Mouse (Mus musculus) B cell, adult 2 months (primary cell): Measurements from ENCODE around the gene 1700034J05Rik.

Experiments used
- DNase-seq, 2 experiments: peaks; one replicate each; pipeline ENCODE4 v3.0.0; 2022

1700034J05Rik gene

DNA sequence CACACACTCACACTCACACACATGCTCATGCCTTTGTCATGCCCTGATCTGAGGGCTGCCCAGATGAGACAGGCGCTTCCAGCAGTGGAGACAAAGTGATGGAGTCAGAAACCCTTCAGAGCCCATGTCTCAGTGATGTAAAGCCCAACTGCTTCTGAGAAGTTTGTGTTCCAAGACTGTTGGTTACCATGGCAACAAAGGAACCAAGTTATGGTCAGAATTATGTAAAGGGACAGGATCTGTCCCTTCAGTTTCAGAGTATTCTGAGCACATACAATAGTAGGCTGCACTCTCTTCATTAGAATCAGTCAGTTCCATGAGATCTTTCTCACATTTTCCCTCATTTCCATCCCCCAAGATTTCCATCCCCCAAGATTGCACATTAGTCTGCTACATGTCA lies at the start of gene 1700034J05Rik:
TSS of gene 1700034J05Rik (minus strand) at position 165 of the 400 bp plus-strand sequence.
- no peak for DNase-seq

- no peak for DNase-seq
These were observed 45.5 kb upstream of the 1700034J05Rik start for GRCm38 (mm10) chr6:146999755-147000154.

DNA sequence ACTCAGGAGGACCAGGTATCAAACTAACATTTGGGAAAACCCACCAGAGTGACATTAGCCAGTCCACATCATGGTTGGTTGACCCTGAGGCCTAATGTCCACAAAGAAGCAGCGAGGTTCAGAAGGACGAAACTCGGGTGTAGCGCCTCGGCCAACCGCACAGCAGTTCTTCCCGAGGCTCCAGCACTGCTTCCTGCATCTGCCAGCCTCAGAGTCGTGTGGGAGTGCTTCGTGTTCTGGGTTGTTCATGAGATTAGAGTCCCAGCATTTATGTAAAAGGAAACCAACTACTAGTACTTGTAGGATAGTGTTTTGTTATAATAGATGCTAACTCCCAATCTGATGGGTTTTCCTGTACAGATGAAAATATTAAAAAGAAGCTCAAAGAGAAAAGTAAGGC lies 45.1 kb upstream of the 1700034J05Rik start:
- no peak for DNase-seq

- DNase-seq = no peak
These were observed 44.5 kb upstream of the 1700034J05Rik start for GRCm38 (mm10) chr6:146998710-146999109.

- DNase-seq = no peak
These were observed 42.8 kb upstream of the 1700034J05Rik start for GRCm38 (mm10) chr6:146997006-146997405.

- no peak for DNase-seq
These were observed 41.7 kb upstream of the 1700034J05Rik start for GRCm38 (mm10) chr6:146995878-146996277.

DNA sequence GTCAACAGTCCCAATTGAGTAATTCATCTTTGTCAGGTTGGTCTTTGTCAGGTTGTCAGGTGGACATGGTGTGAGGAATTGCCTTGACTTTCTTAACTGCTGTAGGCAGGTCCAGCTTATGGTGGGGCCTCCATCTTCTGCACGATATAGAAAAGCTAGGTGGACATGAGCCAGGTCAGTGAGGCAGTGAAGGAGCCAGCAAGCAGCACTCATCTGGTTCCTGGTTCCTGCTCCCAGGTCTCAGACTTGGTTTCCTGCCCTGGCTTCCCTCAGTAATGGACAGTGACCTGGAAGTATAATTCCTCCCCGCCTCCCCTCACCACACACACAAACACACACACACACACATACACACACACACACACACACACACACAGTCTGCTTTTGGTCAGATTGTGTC lies 41.2 kb upstream of the 1700034J05Rik start:
- DNase-seq = no peak

GRCm38 (mm10) chr6:146994236-146994635 lies 40.0 kb upstream of the 1700034J05Rik start:
- peak; percentile 56 to 62 for DNase-seq

DNA sequence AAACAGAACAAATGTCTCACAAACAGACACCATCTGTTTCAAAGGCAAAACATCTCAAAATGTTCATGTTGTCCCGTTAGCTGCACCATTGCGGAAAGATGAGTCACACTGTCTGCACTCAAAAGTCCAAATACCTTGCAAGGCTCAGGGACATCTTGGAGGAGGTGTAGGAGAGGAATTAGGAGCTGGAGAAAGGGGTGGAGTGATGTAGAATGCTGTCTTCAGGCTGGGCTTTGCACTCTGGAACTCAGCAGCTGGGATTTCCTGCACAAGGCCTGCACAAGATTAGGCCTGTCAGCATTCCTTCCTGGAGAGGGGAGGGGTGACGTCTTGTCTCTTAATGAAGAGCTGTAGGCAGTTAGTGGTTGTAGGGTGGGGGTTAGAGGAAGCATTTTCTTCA lies 30.3 kb upstream of the 1700034J05Rik start:
- no peak for DNase-seq

DNA sequence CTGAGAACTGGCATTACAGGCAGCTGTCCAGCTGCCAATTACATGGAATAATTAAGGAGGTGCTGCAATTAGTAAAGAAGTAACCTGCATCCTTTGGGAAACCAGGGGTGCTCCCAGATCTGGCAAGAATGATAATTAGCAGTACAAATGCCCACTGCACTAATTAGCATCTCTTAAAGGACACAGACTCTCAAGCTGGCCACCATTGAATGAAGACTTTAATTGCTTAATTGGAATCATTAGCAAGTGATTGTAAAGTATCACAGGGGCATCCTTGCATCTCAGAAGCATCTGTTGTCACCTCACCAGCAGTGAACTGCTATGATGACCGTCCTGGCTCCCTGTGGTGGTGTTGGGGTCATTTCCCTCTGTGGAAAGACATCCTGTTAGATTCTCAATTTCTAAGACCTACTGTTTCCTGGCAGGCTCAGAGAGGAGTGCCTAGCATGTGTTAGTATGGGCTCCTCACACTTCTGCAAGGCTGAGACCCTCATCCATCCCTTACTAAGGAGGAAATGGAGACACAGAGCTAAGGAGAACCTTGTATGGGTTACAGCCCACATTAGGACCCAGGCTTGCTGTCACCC lies 27.1 kb upstream of the 1700034J05Rik start:
- no peak for DNase-seq

DNA sequence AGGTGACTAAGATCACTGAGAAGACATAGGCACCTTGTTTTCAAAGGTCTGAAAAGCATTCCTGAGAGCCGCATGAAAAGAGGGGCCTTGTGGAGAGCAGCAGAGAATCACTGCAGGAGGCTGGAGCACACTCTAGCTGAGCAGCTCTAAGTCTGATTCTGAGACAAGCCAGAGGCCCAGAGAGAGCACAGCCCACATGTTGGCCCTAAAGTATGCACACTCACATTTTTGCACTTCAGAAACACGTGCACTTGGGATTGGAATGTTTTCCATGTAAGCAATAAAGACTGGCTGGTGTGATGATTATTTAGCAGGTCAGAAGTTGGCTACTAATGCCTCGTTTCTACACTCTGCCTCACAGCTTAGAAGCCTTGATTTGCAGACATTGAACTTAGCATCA lies 25.7 kb upstream of the 1700034J05Rik start:
- no peak for DNase-seq

- no peak for DNase-seq
These were observed 25.0 kb upstream of the 1700034J05Rik start for GRCm38 (mm10) chr6:146979115-146979744.

GRCm38 (mm10) chr6:146978691-146979114 lies 24.5 kb upstream of the 1700034J05Rik start:
- no peak for DNase-seq

GRCm38 (mm10) chr6:146976446-146976845 lies 22.2 kb upstream of the 1700034J05Rik start:
- DNase-seq = no peak

GRCm38 (mm10) chr6:146973830-146974229 lies 19.6 kb upstream of the 1700034J05Rik start:
- DNase-seq = no peak

GRCm38 (mm10) chr6:146973406-146973805 lies 19.2 kb upstream of the 1700034J05Rik start:
- no peak for DNase-seq

DNA sequence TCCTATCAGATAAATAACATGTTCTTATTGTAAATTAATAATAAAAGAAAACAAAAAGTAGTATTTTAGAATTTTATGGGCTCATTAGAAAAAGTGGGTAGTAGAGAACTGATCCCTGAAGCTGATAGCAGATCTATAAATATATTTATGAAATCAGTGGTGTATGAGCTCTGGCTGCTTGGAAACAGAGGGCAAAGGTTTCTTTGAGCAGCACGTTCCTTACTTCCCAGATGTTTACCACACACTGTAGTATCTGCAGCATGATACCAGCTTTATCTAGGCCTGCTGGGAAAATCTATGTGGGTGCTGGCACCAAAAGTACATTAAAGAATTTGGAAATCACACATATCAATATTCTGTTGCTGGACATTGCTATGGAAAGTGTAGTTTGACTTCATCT lies 18.5 kb upstream of the 1700034J05Rik start:
- DNase-seq = no peak

GRCm38 (mm10) chr6:146972009-146972408 lies 17.8 kb upstream of the 1700034J05Rik start:
- DNase-seq = no peak

- no peak for DNase-seq
These were observed 17.1 kb upstream of the 1700034J05Rik start for GRCm38 (mm10) chr6:146971366-146971765.

- DNase-seq = no peak
These were observed 16.6 kb upstream of the 1700034J05Rik start for GRCm38 (mm10) chr6:146970811-146971210.

- DNase-seq = no peak
These were observed 13.6 kb upstream of the 1700034J05Rik start for GRCm38 (mm10) chr6:146967836-146968235.

DNA sequence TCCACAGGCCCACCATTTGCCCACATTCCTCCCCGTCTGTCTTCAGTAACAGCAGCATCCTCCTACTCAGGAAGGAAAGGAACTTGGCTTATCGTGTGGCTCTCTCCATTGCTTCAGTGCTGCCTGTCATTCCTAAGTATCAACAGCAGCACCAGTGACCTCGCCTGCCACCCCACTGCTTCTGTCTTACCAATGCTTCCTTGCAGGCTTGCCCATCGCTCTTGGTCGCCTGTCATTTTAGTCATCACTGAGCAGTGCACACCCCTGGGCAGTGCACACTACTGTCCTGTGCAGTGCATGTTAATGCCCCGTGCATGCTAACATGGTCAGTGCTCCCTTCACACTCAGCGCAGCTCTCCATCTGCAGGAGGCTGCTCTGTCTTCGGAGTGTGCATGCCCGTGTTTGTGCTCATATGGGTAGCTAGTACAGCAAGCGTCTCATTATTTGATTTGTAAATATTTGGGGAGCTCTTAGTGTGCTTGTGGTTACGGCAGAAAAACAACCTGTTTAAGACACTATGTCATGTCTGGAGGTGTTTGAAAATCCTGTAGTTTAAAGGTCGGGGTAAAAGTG lies 12.3 kb upstream of the 1700034J05Rik start:
- DNase-seq = no peak

GRCm38 (mm10) chr6:146965139-146965772 lies 11.0 kb upstream of the 1700034J05Rik start:
- no peak for DNase-seq
